Mouse (Mus musculus): ENCODE measurements at regions not wholly inside any gene's neighbourhood (a gene's known extent, or its start where the extent isn't known, plus 50 kb on each side); places are given as distances from the start of the nearest gene placed in this dataset.

GRCm38 (mm10) chr1:194223015-194223414 is 395.0 kb upstream of the Plxna2 start:
- WGBS, result 3% methylated on average over 9 of the region's 9 CpGs
- Histone ChIP-seq H3K4me1 (peaks cover 37% of the 10 kb centered on the region), H3K27ac (replicated peaks) (no peak overlapping the region), H3K27me3 (replicated peaks; ENCODE audit: low read depth, poor library complexity, severe bottlenecking) (no peaks in the 10 kb centered on the region), H3K4me3 (no peak overlapping the region), H3K36me3 (replicated peaks) (no peaks in the 10 kb centered on the region), H3K9me3 (no peaks in the 10 kb centered on the region)
- peak; percentile 87 for DNase-seq (ENCODE audit: low spot score)

- no peak for DNase-seq (ENCODE audit: low spot score)
- Histone ChIP-seq H3K4me1 (peaks cover 13% of the 10 kb centered on the region), H3K4me3 (no peak overlapping the region), H3K27ac (replicated peaks) (no peak overlapping the region), H3K27me3 (replicated peaks; ENCODE audit: low read depth, poor library complexity, severe bottlenecking) (no peaks in the 10 kb centered on the region), H3K9me3 (no peaks in the 10 kb centered on the region), H3K36me3 (replicated peaks) (no peaks in the 10 kb centered on the region)
- WGBS, result 40% methylated on average over 14 of the region's 14 CpGs
Observed at GRCm38 (mm10) chr1:194208034-194209000, 409.7 kb upstream of the Plxna2 start.

- Histone ChIP-seq H3K4me3 (no peak overlapping the region), H3K9me3 (no peaks in the 10 kb centered on the region), H3K4me1 (peaks cover 7% of the 10 kb centered on the region), H3K27ac (replicated peaks) (no peak overlapping the region), H3K27me3 (replicated peaks; ENCODE audit: low read depth, poor library complexity, severe bottlenecking) (no peaks in the 10 kb centered on the region), H3K36me3 (replicated peaks) (no peaks in the 10 kb centered on the region)
- 61% methylated on average over 2 of the region's 2 CpGs for WGBS
- no peak for DNase-seq (ENCODE audit: low spot score)
Observed at GRCm38 (mm10) chr1:194197516-194197915, 420.5 kb upstream of the Plxna2 start.

GRCm38 (mm10) chr1:194182293-194182692 is 435.7 kb upstream of the Plxna2 start:
- no peaks in the 10 kb centered on the region for H3K36me3 ChIP-seq (replicated peaks)
- no peak overlapping the region for H3K27ac ChIP-seq (replicated peaks)
- no peak for DNase-seq (ENCODE audit: low spot score)
- H3K9me3 ChIP-seq, result no peaks in the 10 kb centered on the region
- H3K27me3 ChIP-seq (replicated peaks; ENCODE audit: low read depth, poor library complexity, severe bottlenecking), result no peaks in the 10 kb centered on the region
- no peak overlapping the region for H3K4me3 ChIP-seq
- no peaks in the 10 kb centered on the region for H3K4me1 ChIP-seq
- 88% methylated on average over 2 of the region's 2 CpGs for WGBS

GRCm38 (mm10) chr1:194161469-194161868 is 456.5 kb upstream of the Plxna2 start:
- Histone ChIP-seq H3K36me3 (replicated peaks) (no peaks in the 10 kb centered on the region), H3K9me3 (no peaks in the 10 kb centered on the region), H3K4me1 (peaks cover 6% of the 10 kb centered on the region; the same call in 1 of the 2 replicates), H3K4me3 (no peak overlapping the region), H3K27me3 (replicated peaks; ENCODE audit: low read depth, poor library complexity, severe bottlenecking) (no peaks in the 10 kb centered on the region), H3K27ac (replicated peaks) (no peak overlapping the region)
- no peak for DNase-seq (ENCODE audit: low spot score)
- WGBS, result 81% methylated on average over 4 of the region's 4 CpGs

- no peak for DNase-seq (ENCODE audit: low spot score)
- H3K36me3 ChIP-seq (replicated peaks), result no peaks in the 10 kb centered on the region
- H3K4me3 ChIP-seq, result no peak overlapping the region
- H3K4me1 ChIP-seq, result peaks cover 6% of the 10 kb centered on the region; the same call in 1 of the 2 replicates
- H3K27me3 ChIP-seq (replicated peaks; ENCODE audit: low read depth, poor library complexity, severe bottlenecking), result no peaks in the 10 kb centered on the region
- H3K9me3 ChIP-seq, result no peaks in the 10 kb centered on the region
- 66% methylated on average over 8 of the region's 8 CpGs for WGBS
- H3K27ac ChIP-seq (replicated peaks), result no peak overlapping the region
Observed at GRCm38 (mm10) chr1:194160761-194161461, 457.1 kb upstream of the Plxna2 start.

- no peak overlapping the region for H3K27ac ChIP-seq (replicated peaks)
- 91% methylated on average over 6 of the region's 6 CpGs for WGBS
- H3K27me3 ChIP-seq (replicated peaks; ENCODE audit: low read depth, poor library complexity, severe bottlenecking), result no peaks in the 10 kb centered on the region
- no peak for DNase-seq (ENCODE audit: low spot score)
- H3K9me3 ChIP-seq, result no peaks in the 10 kb centered on the region
- H3K4me3 ChIP-seq, result no peak overlapping the region
- H3K36me3 ChIP-seq (replicated peaks), result no peaks in the 10 kb centered on the region
- peaks cover 6% of the 10 kb centered on the region; the same call in 1 of the 2 replicates for H3K4me1 ChIP-seq
Observed at GRCm38 (mm10) chr1:194157268-194157667, 460.8 kb upstream of the Plxna2 start.

- no peak overlapping the region for H3K27ac ChIP-seq (replicated peaks)
- 87% methylated on average over 11 of the region's 11 CpGs for WGBS
- DNase-seq (ENCODE audit: low spot score), result no peak
- no peaks in the 10 kb centered on the region for H3K9me3 ChIP-seq
- no peaks in the 10 kb centered on the region for H3K36me3 ChIP-seq (replicated peaks)
- H3K27me3 ChIP-seq (replicated peaks; ENCODE audit: low read depth, poor library complexity, severe bottlenecking), result no peaks in the 10 kb centered on the region
- H3K4me3 ChIP-seq, result no peak overlapping the region
- no peaks in the 10 kb centered on the region for H3K4me1 ChIP-seq
Observed at GRCm38 (mm10) chr1:194148416-194149364, 469.3 kb upstream of the Plxna2 start.

GRCm38 (mm10) chr1:194117631-194118360 is 500.2 kb upstream of the Plxna2 start:
- no peaks in the 10 kb centered on the region for H3K4me1 ChIP-seq
- 83% methylated on average over 4 of the region's 4 CpGs for WGBS
- no peak overlapping the region for H3K4me3 ChIP-seq
- no peaks in the 10 kb centered on the region for H3K27me3 ChIP-seq (replicated peaks; ENCODE audit: low read depth, poor library complexity, severe bottlenecking)
- H3K27ac ChIP-seq (replicated peaks), result no peak overlapping the region
- H3K36me3 ChIP-seq (replicated peaks), result no peaks in the 10 kb centered on the region
- no peaks in the 10 kb centered on the region for H3K9me3 ChIP-seq
- DNase-seq (ENCODE audit: low spot score), result no peak

- peaks cover 24% of the 10 kb centered on the region; the same call in 1 of the 2 replicates for H3K27me3 ChIP-seq (replicated peaks; ENCODE audit: low read depth, poor library complexity, severe bottlenecking)
- no peaks in the 10 kb centered on the region for H3K36me3 ChIP-seq (replicated peaks)
- peaks cover 5% of the 10 kb centered on the region for H3K4me1 ChIP-seq
- 58% methylated on average over 1 of the region's 1 CpGs for WGBS
- H3K4me3 ChIP-seq, result no peak overlapping the region
- H3K27ac ChIP-seq (replicated peaks), result no peak overlapping the region
- DNase-seq (ENCODE audit: low spot score), result no peak
- H3K9me3 ChIP-seq, result no peaks in the 10 kb centered on the region
Observed at GRCm38 (mm10) chr1:194114399-194114798, 503.6 kb upstream of the Plxna2 start.

GRCm38 (mm10) chr1:194111931-194112330 is 506.1 kb upstream of the Plxna2 start:
- H3K27me3 ChIP-seq (replicated peaks; ENCODE audit: low read depth, poor library complexity, severe bottlenecking), result peaks cover 30% of the 10 kb centered on the region
- H3K4me1 ChIP-seq, result peaks cover 23% of the 10 kb centered on the region
- DNase-seq (ENCODE audit: low spot score), result no peak
- H3K9me3 ChIP-seq, result no peaks in the 10 kb centered on the region
- WGBS, result 89% methylated on average over 2 of the region's 2 CpGs
- no peak overlapping the region for H3K4me3 ChIP-seq
- no peak overlapping the region for H3K27ac ChIP-seq (replicated peaks)
- H3K36me3 ChIP-seq (replicated peaks), result no peaks in the 10 kb centered on the region
